Mouse (Mus musculus) hindbrain, embryonic 13.5 days (tissue): Measurements from ENCODE around the gene Pcnx3. TPM values are rescaled to one million over a fixed set of nuclear protein-coding genes. Genes with fewer than 3 reads are reported as not detected.

ENCODE experiments used
- ATAC-seq: fragments of 200-750 bp; cut with Nextera tagmentation; 2 replicates; pipeline ENCODE4 v1.8.0; 2017; ENCODE audit warnings: moderate TSS enrichment; ENCODE audit not compliant: low FRiP score
- H3K27ac ChIP-seq: fragments of 300-500 bp; sonication (generic); 2 replicates; pipeline ENCODE4 v1.5.1; 2015; ENCODE audit warnings: inconsistent platforms, mild to moderate bottlenecking, moderate library complexity
- H3K27me3 ChIP-seq: fragments of 300-500 bp; sonication (generic); 2 replicates; pipeline ENCODE4 v1.6.1; 2015; ENCODE audit warnings: mild to moderate bottlenecking, inconsistent platforms
- H3K36me3 ChIP-seq: fragments of 300-500 bp; sonication (generic); 2 replicates; pipeline ENCODE4 v1.6.1; 2015; ENCODE audit warnings: mild to moderate bottlenecking, inconsistent platforms
- H3K4me1 ChIP-seq: fragments of 300-500 bp; sonication (generic); replicated peaks from 2 replicates; pipeline ENCODE4 v1.6.1; 2015; ENCODE audit warnings: inconsistent platforms
- H3K4me2 ChIP-seq: fragments of 300-500 bp; sonication (generic); 2 replicates; pipeline ENCODE4 v1.6.1; 2015; ENCODE audit warnings: inconsistent platforms, mild to moderate bottlenecking, moderate library complexity
- H3K4me3 ChIP-seq: fragments of 300-500 bp; sonication (generic); 2 replicates; pipeline ENCODE4 v1.5.1; 2015; ENCODE audit warnings: mild to moderate bottlenecking, inconsistent platforms
- H3K9ac ChIP-seq: fragments of 300-500 bp; sonication (generic); 2 replicates; pipeline ENCODE4 v1.6.1; 2015; ENCODE audit warnings: mild to moderate bottlenecking, inconsistent platforms
- H3K9me3 ChIP-seq: fragments of 300-500 bp; sonication (generic); 2 replicates; pipeline ENCODE4 v1.6.1; 2016; ENCODE audit warnings: inconsistent platforms
- WGBS: fragments of 180-500 bp; shearing (Covaris S2); methylation state at CpG from one replicate; pipeline ENCODE4 v1.1.7; 2015; 5-methylcytosine and 5-hydroxymethylcytosine counted together
- polyA plus RNA-seq: library from polyadenylated mRNA; unstranded; fragments of >200 nt; fragmentation: Nextera tagmentation; extraction: Ambion mirVana; gene quantifications from 2 replicates; pipeline ENCODE4 v1.2.1, GENCODE M21; 2015

Gene Pcnx3
- 21.3 and 24.4 TPM in 2 replicates for polyA plus RNA-seq

DNA sequence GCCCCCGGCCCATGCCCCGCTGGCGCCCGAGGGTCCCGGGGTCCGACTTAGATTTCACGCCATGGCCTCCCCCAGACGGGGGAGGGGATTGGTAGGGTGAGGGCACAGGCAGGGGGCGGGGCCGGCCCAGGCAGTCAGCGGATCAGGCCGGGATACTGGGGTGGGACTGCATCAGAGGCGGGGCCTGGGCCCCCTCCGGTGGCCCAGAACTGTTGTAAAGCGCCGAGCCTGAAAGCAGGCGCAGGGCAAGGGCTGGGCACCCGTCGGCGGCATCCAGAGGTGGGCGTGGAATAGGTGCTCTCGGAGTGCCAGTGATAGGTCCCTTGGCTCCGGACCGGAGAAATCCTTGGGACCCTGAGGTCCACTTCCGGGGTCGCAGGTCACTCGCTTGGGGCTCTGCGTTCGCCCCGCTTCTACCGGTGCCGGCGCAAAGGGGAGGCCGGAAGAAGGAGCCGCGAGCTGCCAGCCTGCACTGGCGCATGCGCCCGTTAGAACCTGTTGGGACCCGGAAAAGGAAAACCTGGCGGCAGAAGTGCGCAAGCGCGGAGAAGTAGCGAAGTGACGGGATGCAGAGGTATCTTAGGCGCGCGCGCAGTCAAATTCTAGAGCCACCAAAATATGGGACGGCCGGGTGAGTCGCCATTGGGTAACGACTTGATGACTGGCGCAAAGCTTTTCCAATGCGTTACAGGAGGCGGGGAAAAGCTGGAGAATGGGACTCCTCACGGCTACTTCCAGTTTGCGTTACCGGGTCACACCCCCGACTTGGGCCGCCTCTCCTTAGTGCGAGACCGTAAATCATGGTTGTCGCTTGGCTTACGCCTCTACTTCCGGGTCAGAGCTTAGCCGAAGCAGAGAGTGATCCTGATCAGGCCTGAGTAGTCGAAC lies at the start of gene Pcnx3, which contains the start of gene Map3k11:
Gene Pcnx3 (minus strand): TSS at position 709 of the 888 bp plus-strand sequence.
Gene Map3k11 (plus strand): TSS at position 543 of the 888 bp plus-strand sequence.
- peak; percentile 96 for ATAC-seq
- Histone ChIP-seq H3K4me2 (peak within 1 kb of the TSS; percentile 100), H3K4me1 (peaks cover 53% of the 10 kb centered on the region), H3K27me3 (no peaks in the 10 kb centered on the region), H3K4me3 (peak within 1 kb of the TSS; percentile 95), H3K36me3 (peaks cover 65% of the 10 kb centered on the region), H3K9me3 (no peaks in the 10 kb centered on the region), H3K27ac (peak within 1 kb of the TSS; percentile 90), H3K9ac (peak within 1 kb of the TSS; percentile 97)
- WGBS, result under 1% methylated on average over 69 of the region's 69 CpGs

DNA sequence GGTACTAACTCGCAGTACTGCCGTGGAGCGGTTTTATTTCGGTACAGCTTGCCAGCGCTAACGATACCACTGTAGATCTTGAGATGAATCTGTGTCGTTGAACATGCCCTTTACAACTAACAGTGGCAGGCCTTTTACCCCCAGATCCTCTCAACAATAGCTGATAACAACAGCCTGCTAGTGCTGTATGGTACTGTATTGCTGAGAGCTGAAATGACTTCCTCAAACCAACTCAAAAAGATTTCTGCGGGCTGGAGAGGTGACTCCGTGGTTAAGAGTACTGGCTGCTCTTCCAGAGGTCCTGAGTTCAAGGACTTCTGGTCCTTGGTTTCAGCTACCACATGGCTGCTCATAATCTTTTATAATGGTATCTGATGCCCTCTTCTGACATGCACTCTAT lies 45.6 kb upstream of the Pcnx3 start:
- peaks cover 41% of the 10 kb centered on the region for H3K27me3 ChIP-seq
- no peak overlapping the region for H3K27ac ChIP-seq
- no peaks in the 10 kb centered on the region for H3K9me3 ChIP-seq
- ATAC-seq, result no peak
- WGBS, result 83% methylated on average over 9 of the region's 9 CpGs
- H3K4me3 ChIP-seq, result no peak overlapping the region
- no peaks in the 10 kb centered on the region for H3K36me3 ChIP-seq
- H3K9ac ChIP-seq, result no peak overlapping the region
- H3K4me1 ChIP-seq, result peaks cover 22% of the 10 kb centered on the region
- no peak overlapping the region for H3K4me2 ChIP-seq

DNA sequence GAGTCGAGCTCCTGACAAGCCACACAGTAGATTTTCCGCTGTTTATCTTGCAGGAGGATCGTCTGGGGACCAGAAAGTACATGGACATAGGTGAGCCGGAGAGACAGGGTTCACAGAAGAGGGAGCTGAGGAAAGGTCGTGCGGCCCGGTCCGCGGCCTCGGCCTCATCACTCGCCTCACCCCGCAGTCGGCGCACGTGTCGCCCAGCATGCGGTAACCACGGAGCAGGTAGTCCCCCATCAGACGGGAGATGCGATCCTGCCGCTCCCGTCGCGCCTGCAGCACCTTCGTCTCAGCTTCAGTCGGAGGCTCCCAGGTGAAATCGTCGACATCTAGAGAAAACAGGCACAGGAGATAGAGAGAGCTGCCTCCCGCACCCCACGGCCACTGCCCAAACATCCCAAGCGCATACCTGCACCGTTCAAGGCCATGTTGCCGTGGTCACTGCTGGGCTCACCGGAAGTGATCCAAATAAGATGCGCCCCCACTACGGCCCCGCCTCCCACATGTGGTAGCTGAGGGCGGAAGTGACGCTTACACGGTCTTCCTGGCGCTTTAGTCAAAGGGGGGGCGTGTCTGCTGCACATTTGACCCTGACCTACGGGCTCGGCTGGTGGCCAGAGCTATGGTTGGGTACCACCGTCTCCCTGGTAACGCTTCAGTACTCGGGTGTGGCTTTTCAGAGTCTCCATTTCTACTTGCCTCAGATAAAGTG lies 42.7 kb upstream of the Pcnx3 start:
- Histone ChIP-seq H3K9me3 (no peaks in the 10 kb centered on the region), H3K9ac (peak overlapping the region; percentile 84), H3K4me2 (peak overlapping the region; percentile 99), H3K27ac (peak overlapping the region; percentile 40), H3K4me3 (peak overlapping the region; percentile 96), H3K36me3 (peaks cover 5% of the 10 kb centered on the region; the same call in 1 of the 2 replicates), H3K4me1 (peaks cover 45% of the 10 kb centered on the region), H3K27me3 (peaks cover 23% of the 10 kb centered on the region)
- peak; percentile 80 for ATAC-seq
- under 1% methylated on average over 47 of the region's 47 CpGs for WGBS

DNA sequence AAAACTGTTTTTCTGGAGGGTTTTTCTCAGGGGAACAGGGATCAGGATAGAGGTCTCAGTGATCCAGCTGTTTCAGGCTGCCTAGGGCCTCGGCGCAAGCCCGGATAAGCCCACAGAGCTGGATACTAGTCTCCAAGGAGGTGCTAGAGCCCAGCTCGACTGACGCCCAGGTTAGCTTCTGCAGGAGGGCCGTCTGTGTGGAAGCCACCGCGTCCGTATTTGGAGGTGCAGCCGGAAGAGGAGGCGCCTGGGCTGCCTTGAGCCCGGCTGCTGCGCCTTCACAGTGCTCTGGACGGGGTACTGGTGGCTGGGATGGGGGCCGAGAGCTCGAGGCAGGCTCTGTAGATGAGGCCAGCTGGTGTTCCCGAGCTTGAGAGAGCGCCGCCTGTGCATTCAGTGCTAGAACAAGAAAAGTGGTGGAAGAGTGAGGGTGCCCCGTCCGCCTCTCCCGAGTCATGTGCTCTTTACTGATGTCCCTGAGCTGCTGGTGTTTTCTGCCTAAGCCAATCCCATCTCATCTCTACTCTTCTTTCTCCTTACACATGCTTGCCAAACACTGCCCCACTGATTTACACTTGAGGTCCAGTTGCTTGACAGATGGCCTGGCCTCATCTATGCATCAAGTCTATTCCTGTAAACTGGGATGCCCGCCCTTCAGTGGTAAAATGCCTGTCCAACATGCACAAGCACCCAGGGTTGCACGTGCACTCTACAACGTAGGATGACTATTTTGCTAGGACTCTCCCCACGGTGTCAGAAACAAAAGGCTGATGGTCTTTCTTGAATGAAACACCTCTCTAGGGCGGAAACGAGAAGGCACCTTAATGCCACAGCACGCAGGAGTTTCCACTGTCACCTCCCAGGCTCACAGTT lies 41.8 kb upstream of the Pcnx3 start:
- H3K9me3 ChIP-seq, result no peaks in the 10 kb centered on the region
- H3K27me3 ChIP-seq, result peaks cover 15% of the 10 kb centered on the region
- peak overlapping the region; percentile 84 for H3K9ac ChIP-seq
- H3K4me3 ChIP-seq, result peak overlapping the region; percentile 96
- no peak for ATAC-seq
- peak overlapping the region; percentile 98 for H3K27ac ChIP-seq
- H3K4me1 ChIP-seq, result peaks cover 54% of the 10 kb centered on the region
- H3K36me3 ChIP-seq, result peaks cover 6% of the 10 kb centered on the region
- WGBS, result 78% methylated on average over 29 of the region's 29 CpGs
- H3K4me2 ChIP-seq, result peak overlapping the region; percentile 99

DNA sequence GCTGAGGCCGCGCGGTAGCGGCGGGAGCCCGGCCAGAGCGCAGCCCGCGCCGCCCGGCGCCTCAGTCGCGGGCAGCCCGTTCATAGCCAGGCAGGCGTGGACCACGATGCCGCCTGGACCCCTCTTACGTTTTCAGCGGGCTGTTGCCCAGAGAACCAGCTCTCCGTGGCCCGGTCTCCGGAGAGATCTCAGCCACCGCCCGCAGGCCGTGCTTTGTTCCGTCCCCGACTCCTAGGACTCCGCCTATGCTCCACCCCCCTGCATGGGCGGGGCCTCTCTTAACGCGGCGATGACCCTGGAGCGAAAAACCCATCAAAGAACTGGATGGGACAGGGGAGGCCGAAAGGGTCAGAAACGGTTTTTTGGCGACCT lies 40.7 kb upstream of the Pcnx3 start, which contains the start of gene Fam89b:
Gene Fam89b (minus strand): TSS at position 210 of the 372 bp plus-strand sequence.
- peak; percentile 75 for ATAC-seq
- under 1% methylated on average over 37 of the region's 37 CpGs for WGBS
- Histone ChIP-seq H3K4me1 (peaks cover 65% of the 10 kb centered on the region), H3K27me3 (peaks cover 5% of the 10 kb centered on the region), H3K9ac (peak within 1 kb of the TSS; percentile 100), H3K4me3 (peak within 1 kb of the TSS; percentile 96), H3K4me2 (peak within 1 kb of the TSS; percentile 99), H3K9me3 (no peaks in the 10 kb centered on the region), H3K36me3 (peaks cover 17% of the 10 kb centered on the region), H3K27ac (peak within 1 kb of the TSS; percentile 98)

DNA sequence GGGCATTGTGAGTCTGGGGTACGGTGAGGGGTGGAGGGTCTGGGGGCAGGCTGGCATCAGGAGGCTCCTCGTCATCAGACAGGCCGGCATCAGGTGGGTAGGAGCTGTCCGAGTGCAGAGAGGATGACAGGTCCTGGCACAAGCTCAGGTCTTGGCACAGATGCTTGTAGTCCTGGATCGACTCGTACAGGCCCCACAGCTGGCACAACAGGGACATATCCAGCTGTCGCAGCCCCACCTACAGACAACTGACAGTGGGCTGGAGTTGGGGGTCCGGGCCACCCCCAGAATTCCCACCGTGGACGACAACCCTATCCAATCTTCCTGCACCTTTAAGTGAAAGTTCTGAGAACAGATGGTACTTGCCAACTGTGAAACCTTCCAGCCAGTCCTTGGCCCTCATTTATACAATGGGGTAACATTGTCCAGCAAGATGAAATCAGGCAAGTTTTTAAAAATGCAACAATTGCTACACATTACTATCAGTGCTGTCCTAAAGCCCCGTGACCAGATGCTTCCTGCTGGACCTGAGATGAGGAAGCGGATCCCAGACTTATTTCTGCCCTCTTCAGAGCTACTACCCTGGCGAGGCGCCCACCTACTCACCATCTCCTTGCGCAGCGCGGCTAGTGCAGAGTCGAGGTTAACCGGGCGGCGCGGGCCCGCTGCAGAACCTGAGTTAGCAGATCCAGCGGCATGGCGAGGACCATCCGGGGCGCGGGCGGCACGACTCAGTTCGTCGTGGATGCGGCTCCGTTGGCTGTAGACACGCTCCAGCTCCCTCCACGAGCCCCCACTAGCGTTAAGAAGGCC lies 40.1 kb upstream of the Pcnx3 start:
- Histone ChIP-seq H3K9ac (peak overlapping the region; percentile 100), H3K27ac (peak overlapping the region; percentile 98), H3K4me2 (peak overlapping the region; percentile 99), H3K27me3 (no peaks in the 10 kb centered on the region; the same call in 1 of the 2 replicates), H3K4me1 (peaks cover 67% of the 10 kb centered on the region), H3K4me3 (peak overlapping the region; percentile 96), H3K36me3 (peaks cover 22% of the 10 kb centered on the region), H3K9me3 (no peaks in the 10 kb centered on the region)
- WGBS, result 7% methylated on average over 37 of the region's 37 CpGs
- peak; percentile 23 for ATAC-seq

DNA sequence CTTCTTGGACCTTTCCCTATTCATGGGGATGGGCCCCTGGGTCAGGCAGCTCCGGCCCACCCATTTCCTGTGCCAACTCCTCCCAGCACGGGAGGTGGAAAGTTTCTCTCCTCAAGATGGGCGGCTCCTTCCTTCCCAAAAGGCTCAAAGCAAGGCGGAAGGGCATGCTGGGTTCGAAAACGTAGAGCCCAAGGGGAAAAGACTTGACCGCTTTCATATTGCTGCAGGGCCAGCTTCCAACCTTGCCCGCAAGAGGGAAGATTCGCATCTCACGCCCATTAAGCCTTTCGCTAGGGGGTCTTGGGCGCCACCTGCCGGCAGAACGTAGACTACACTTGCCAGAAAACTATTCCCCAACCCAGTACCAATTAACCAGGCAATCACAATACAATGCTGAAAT lies 39.0 kb upstream of the Pcnx3 start:
- Histone ChIP-seq H3K4me1 (peaks cover 67% of the 10 kb centered on the region), H3K27me3 (no peaks in the 10 kb centered on the region), H3K27ac (peak overlapping the region; percentile 98), H3K4me2 (peak overlapping the region; percentile 99), H3K9me3 (no peaks in the 10 kb centered on the region), H3K9ac (peak overlapping the region; percentile 100), H3K4me3 (peak overlapping the region; percentile 96), H3K36me3 (peaks cover 30% of the 10 kb centered on the region)
- no peak for ATAC-seq
- WGBS, result 3% methylated on average over 14 of the region's 14 CpGs

DNA sequence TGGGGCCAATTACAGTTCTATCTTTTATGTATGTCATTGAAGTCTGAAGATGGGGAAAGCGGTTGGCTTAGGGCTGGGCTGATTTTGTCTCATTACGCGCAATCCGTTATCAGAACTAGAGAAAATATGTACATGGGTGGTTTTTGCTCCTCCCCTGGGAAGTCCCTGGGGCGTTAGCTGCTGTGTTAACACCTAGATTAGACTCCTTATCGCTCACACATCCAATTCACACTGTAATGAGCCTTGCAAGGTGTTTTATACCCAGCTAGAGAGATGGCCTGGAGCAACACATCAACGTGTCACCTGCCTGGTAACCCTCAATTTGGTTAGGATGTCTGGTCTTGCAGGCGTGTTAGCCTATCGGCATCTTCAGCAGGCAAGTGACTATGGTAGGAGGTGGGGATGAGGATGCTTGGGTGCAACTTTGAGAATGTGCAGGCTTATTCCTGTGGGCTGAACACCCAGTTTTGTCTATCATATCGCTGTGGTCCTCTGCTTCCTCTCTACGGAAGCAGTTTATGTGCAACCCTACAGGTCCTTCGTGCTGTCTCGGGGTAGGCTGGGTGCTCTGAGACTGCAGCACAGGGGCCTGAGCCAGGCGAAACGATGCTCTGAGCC lies 38.4 kb upstream of the Pcnx3 start:
- Histone ChIP-seq H3K9me3 (no peaks in the 10 kb centered on the region), H3K27ac (peak overlapping the region; percentile 44; the same call in 1 of the 2 replicates), H3K4me1 (peaks cover 67% of the 10 kb centered on the region), H3K4me3 (peak overlapping the region; percentile 96), H3K36me3 (peaks cover 36% of the 10 kb centered on the region), H3K9ac (peak overlapping the region; percentile 100), H3K27me3 (no peaks in the 10 kb centered on the region), H3K4me2 (peak overlapping the region; percentile 99)
- WGBS, result 82% methylated on average over 15 of the region's 15 CpGs
- no peak for ATAC-seq

DNA sequence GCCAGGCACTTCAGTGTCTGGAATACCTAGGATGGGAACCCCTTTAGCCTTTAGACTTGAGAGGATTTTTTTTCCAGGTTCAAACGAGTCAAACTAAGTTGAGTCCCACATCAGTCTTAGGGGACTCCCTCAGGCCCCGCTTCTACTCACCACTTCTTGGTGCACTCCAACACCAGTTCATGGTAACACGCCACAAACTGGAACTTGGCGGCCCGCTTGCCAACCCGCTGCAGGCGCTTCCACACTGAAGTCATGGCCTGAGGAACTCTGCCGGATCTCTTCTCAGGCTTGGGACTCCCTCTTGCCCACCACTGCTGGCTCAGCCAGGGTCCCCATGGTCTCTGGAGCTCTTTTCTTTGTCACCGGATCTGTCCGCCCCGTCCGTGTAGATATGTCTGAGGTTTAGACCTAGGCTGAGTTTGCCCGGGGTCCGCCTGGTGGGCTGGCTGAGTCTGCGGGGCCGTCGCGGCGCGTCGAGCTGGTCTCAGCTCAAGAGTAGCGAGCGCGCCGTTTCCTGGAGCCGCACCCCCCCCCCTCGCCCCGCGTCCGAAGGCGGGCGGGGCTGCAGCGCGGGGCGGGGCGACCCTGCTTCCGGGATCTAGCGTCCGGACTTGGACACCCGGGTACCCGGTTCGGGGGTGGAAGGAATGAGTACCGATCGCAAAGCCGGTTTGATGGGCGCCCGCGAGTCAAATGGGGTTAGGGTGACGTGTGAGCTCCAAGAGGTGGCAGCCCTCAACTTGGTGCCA lies 37.2 kb upstream of the Pcnx3 start, which contains the start of gene Ehbp1l1:
Gene Ehbp1l1 (minus strand): TSS at position 551 of the 749 bp plus-strand sequence.
- H3K36me3 ChIP-seq, result peaks cover 47% of the 10 kb centered on the region
- H3K4me2 ChIP-seq, result peak within 1 kb of the TSS; percentile 99
- H3K9me3 ChIP-seq, result no peaks in the 10 kb centered on the region
- peak within 1 kb of the TSS; percentile 96 for H3K4me3 ChIP-seq
- H3K4me1 ChIP-seq, result peaks cover 60% of the 10 kb centered on the region
- 17% methylated on average over 45 of the region's 49 CpGs for WGBS
- H3K27me3 ChIP-seq, result no peaks in the 10 kb centered on the region
- ATAC-seq, result no peak
- 0 out of 2 replicates have a peak within 1 kb of the TSS, but pooled peaks have one; percentile 44 for H3K27ac ChIP-seq
- peak within 1 kb of the TSS; percentile 100 for H3K9ac ChIP-seq
